Mouse (Mus musculus) lung, postnatal 10 days (tissue): ENCODE data around the gene Ifi209.
"Not testable (repeated sequence)": the region's sequence is repeated elsewhere in the genome, so short reads cannot be mapped to it uniquely, and the experiment has no call there.

Source experiments
- DNase-seq: peaks from one replicate; pipeline ENCODE4 v3.0.0; 2021

Gene Ifi209

DNA sequence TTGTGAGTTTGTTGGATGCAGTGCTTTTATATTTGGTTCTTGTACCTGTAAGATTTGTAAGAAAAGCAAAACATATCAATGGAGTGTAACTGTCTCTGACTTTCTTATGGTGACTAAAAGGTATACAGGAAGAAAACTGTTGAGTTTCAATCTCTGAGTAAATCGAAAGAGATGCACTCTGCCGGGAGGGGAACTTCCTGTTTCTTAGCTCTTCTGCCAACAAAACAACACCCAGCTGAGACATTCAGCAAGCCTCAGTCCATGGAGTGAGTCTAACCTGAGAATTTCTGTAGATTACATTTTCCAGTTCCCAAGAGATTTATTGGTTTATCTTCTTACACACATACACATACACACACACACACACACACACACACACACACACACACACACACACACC lies at the start of gene Ifi209:
Gene Ifi209, plus strand, starts transcription at position 296 of the 400 bp plus-strand sequence.
- not testable (repeated sequence) for DNase-seq

- DNase-seq, result not testable (repeated sequence)
Measured at GRCm38 (mm10) chr1:173589698-173590097, 41.0 kb upstream of the Ifi209 start.

DNA sequence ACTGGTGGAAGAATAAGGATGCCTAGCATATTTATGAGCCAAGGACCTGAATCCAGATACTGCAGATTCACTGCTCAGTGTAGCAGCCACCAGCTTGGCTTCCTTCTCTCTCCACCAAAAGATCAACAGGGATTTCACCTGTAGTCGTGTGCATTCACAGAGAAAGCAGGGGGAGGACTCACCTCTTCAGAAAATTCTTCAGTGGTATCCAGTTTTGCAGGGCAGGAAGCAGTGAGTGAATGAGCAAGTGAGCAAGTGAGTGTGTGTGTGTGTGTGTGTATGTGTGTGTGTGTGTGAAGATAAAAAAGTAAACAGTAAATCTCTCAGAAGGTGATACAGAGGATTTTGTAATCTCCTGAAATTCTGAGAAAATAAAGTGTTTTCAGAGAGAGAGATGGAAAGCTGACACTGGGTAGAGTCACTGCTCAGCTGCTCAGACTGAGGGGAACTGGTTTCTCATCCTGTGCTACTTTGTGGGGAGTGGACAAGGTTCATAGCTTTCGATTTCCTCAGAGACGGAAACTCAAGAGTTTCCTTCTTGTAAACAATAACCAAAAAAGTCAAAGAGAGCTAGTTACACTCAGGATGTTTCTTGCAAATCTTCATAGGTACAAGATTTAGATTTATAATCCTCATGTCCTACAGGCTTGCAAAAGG lies 31.8 kb upstream of the Ifi209 start, which contains the start of gene Ifi213:
Gene Ifi213, minus strand, starts transcription at position 437 of the 657 bp plus-strand sequence.
- DNase-seq, result not testable (repeated sequence)

DNA sequence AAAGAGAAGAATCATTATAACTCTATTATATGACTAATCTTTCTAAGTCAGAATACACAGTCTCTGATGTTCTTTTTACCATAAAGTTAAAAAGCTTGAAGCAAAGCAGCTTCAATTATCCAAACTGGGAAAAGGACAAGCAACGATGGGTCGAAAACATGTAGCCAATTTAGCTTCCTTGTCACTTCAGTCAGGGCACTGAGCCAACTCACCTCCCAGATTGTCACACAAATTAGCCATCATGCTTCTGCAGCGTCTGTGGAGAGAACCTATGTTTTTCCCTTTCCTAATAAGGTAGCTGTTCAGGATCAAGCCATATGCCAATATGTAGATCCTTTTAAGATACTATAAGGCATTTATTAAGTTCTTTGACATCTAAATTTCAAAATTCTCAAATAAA lies 20.4 kb upstream of the Ifi209 start:
- not testable (repeated sequence) for DNase-seq

GRCm38 (mm10) chr1:173622216-173622615 lies 8.5 kb upstream of the Ifi209 start:
- not testable (repeated sequence) for DNase-seq

GRCm38 (mm10) chr1:173624052-173624451 lies 6.7 kb upstream of the Ifi209 start:
- no peak for DNase-seq

- no peak for DNase-seq
Measured at GRCm38 (mm10) chr1:173626686-173627085, 4.0 kb upstream of the Ifi209 start.

GRCm38 (mm10) chr1:173633969-173634645 lies 3.4 kb downstream of the Ifi209 start:
- no peak for DNase-seq

- DNase-seq, result no peak
Measured at GRCm38 (mm10) chr1:173645393-173645792, 14.7 kb downstream of the Ifi209 start.

DNA sequence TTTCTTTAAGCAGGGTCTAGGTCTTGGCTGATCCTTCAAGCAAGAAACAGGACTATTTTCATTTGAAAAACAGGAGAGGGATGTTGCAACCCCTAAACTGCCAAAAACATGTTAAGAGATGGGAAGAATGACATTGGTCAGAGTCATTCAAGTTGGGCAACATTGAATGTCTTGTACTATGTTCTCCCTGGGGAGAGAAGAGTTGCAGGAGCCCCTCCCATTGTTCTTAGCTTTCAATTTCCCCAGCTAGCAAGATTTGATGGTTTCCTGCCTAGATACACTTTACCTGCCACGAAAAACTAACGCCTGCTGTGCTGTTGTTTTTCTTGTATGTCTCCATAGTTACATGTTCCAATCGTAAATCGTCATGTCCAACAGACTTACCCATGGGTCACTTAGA lies 27.3 kb downstream of the Ifi209 start:
- no peak for DNase-seq

GRCm38 (mm10) chr1:173673458-173674097 lies 42.9 kb downstream of the Ifi209 start, which contains the start of gene Ifi208:
Gene Ifi208 (plus strand): TSS chr1:173673675.
- DNase-seq, result peak; percentile 3

DNA sequence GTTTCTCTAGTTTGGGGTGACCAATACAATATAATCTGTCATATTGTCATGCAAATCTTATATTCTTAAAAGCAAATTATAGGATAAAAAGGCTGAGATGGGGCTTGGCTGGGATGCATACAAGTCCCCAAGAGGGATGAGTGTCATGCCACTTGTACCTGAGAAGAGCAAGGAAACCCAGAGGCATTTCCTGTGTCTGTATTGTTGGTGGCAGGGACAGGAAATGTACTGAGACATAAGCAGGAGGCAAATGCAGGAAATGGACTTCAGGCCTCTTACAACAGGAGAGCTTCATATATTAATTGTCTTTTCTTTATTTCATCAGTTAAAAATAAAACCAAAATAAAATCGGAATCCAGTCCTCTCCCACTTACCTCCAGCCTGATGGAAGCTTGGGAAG lies 47.9 kb downstream of the Ifi209 start:
- not testable (repeated sequence) for DNase-seq

DNA sequence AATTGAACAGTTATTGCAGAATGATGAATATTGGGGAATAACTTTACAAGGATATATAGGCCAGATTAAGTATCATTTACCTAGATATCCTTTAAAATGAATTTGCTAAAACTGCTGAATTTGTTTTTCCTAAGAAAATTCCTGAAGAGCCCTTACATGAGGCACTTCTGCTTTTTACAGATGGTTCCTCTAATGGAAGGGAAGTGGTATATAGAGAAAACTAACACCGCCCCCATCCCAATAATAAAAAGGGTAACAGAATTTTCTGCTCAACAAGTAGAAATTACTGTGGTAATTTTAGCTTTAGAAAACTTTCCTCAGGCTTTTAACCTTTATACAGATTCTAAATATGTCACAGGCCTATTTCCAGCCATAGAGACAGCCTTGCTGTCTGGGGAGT lies 63.6 kb downstream of the Ifi209 start:
- DNase-seq, result no peak
